Mouse (Mus musculus) liver, adult 2 months (tissue): ENCODE results near the gene Olfr596.

Experiments used
- CTCF ChIP-seq: fragments of 200-500 bp; IDR thresholded peaks from 2 replicates; pipeline ENCODE4 v1.5.1; 2011; ENCODE audit warnings: low read depth, low read length, control low read depth
- POLR2A ChIP-seq: fragments of 200-500 bp; IDR thresholded peaks from 2 replicates; pipeline ENCODE4 v1.6.1; 2011; ENCODE audit warnings: low read length, control low read depth; ENCODE audit not compliant: insufficient read depth; ENCODE audit errors: extremely low read depth

DNA sequence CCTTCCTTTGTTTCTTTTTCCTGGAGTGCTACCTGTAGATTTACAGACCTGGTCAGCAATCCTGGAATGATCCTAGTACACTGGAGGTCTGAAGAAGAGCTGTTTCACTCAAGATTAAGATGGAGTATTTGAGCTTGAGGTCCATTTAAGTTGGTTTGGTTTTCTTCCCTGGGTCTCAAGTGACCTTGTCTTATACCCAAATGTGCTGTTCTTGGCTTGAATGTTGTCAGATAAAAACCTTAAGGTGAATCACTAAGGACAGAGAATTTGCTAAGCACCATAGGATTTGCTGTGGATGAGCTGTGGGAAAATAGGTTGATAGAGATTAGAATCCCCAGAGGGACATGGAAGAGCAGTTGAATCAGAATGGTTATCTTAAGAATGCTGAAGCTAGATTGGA, 44.1 kb downstream of the Olfr596 start, which contains the start of gene Olfr600:
- TF ChIP-seq CTCF (no peak), POLR2A (no peak)
